Mouse (Mus musculus): Measurements from ENCODE around the gene Rpl9-ps1. TPM values are rescaled to one million over a fixed set of nuclear protein-coding genes. Genes with fewer than 3 reads are reported as not detected.

Gene Rpl9-ps1
- total RNA-seq, 2 experiments from 2014 or later: not detected

DNA sequence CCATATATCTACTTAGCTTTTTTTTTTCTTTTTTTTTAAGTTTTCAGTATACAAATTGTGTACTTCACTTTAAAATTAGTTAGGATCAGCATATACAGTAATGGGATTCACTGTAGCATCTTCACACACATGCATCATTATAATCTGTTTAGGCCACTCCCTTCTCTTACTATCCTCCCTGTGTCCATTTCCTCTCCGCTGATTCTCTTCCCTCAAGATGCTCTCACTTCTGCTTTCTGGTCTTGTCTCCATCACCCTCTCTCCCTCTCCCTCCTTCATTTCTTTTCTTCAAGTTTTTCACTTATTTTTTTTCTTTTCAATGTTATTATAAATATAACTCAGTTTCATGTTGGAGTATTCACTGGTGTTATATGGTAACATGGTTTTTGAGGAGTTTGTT is 26.4 kb downstream of the Rpl9-ps1 start:
- no peak for DNase-seq

DNA sequence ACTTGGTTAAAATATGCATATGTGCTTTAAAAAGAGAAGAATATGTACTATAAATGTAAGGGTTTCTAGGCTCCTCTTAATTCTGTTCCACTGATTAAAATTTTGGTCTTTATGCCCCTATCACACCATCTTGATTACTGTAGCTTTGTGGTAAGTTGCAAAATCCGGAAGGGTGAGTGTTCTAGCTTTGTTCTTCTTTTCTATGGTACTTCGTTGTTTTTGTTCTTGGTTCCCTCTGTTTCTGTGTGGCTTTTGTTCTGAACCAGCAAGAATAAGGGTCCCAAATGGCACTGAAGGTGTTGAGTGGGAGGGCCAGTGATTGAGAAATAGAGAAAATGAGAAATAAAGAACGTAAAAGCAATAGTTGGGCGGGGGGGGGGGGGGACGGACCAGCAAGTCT is 27.2 kb downstream of the Rpl9-ps1 start:
- no peak for DNase-seq

DNA sequence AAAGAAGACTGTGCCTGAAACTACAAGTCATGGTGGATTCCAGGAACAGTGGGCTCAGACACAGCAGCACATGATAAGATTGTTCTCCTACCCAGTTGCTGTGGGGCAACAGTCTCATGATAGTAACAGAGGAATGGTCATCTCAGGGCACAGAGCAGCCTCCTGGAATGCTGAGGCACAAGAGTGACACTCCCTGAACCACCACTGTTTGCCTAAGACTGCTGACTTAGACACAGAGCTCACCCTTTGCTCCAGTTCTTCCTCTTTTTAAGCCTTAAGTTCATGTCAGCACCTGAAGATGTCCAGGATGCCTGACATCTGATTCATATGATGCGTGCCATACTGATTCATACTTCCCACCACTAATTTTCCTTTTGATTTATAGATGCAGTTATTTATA is 28.8 kb downstream of the Rpl9-ps1 start:
- no peak for DNase-seq

DNA sequence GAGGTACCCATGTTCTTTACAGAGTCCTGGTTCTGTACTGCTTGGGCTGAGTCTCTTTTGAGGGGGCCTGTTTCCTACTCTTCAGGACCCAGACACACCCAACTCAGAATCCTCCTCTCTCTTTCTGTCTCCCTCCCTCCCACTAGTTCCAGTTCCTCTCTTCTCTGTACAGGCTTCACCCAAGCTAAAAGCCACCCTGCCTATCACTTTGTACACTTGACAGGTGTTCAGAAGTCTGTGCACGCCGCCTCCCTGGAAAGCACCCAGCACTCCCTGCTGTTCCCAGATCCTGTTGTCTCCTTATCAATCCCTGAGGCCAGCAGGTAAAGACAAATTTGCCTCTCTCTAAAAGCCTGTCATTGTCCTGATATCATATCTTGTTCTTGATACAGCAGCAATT is 34.5 kb downstream of the Rpl9-ps1 start:
- no peak for DNase-seq

DNA sequence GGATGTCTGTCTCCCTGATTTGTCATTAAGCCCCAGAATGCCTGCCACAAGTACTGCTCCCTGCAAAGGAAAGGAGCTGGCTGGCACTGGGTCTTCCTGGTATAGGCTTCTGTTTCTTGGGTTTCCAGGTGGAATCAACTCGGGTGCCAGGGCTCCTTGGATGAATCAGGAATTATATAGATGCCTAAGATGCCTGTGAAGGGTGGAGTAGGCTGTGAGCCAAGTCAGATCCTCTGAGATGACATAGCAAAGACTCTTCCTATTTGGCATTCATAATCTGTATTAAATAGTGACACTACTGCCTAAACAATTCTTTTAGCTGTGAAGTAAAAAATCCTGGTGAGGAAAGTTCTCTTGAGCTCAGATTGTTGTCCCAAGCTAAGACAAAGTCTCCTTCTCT is 39.0 kb downstream of the Rpl9-ps1 start:
- no peak for DNase-seq

DNA sequence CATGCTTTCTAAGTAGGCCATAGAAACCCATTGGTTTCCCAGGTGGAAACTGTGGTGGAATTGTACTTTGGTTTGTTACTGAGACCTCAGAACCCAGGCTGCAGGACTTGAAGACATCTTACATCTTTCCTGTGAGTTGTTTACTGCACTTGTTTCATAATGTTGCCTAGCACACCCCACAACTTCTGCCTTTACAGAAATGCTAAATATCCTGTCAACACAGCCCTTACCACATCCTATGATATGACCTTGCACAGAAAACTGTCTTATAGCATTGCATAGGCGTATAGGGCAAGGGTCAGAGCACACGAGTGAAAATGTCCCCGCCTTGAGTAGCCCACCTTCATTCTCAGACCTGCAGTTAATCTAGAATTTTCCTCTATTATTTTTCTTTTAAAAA is 39.9 kb downstream of the Rpl9-ps1 start:
- DNase-seq: no peak

DNA sequence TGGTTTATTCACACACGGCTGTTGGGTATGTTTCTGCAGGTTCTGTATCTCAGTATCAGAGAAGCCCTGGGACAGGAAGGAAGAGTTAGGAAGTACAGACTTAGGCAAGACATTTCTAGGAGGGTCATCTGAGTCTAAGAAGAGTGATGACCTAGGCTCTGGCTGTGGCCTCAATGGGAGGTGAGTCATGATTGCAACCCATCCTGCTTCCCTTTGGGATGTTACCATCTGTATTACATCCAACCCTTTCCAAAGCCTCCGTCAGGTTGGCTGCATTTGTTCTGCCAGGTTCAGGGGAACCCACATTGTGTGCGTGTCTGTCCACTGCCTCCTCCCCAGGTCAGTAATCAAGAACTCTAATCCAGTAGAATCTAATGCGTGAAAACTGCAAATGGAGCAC is 40.7 kb downstream of the Rpl9-ps1 start:
- DNase-seq: no peak

DNA sequence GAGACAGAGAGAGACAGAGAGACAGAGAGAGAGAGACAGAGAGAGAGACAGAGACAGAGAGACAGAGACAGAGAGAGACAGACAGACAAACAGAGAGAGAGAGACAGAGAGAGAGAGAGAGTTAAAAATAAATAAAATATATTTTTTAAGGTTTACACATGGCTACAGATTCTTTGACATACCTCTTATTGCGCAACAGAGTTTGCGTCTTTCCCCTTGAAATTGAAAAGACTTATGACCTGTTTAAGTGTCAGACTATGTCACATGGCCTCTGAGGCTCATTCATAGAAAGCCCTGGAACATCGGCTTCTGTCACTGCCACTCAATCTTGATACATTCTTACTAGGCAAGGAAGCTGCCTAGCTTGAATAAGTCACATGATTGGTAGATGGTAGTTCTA is 42.0 kb downstream of the Rpl9-ps1 start:
- DNase-seq: no peak

DNA sequence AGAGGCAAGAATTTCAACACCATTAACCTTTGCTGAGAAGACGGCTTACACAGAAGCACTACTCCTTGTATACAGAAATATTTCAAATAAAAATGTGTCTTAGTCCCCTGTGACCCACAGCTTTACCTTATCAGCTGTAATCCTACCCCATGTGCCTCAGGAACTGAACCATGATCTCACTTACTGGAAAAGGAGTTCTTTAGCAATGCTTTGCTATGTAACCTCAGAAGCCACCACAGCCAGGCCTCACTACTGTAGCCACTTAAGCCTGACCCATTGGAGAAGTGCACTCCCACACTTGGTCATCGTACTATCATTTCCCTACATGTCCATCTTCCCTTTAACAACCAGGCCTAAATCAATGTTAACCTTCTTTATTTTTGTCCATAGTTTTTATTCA is 44.8 kb downstream of the Rpl9-ps1 start:
- DNase-seq: no peak

DNA sequence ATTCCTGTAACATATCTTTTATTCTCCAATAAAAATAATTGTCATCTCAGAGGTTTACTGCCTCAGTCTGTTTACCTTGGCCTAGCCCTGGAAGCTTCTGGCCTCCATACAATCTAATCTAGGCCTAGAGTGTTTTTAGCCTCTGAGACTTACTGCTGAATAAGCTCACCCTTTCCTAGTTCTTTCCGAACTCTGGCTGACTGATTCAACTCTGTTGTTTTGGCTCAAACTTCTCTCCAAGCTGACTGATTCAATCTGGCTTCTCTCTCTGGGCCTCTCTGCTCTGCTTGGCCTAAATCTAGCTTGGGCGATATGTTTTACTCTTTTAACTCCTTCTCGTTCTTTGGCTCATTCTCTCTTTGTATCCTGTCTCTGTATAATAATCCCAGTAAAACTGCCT is 46.4 kb downstream of the Rpl9-ps1 start:
- DNase-seq: no peak

DNA sequence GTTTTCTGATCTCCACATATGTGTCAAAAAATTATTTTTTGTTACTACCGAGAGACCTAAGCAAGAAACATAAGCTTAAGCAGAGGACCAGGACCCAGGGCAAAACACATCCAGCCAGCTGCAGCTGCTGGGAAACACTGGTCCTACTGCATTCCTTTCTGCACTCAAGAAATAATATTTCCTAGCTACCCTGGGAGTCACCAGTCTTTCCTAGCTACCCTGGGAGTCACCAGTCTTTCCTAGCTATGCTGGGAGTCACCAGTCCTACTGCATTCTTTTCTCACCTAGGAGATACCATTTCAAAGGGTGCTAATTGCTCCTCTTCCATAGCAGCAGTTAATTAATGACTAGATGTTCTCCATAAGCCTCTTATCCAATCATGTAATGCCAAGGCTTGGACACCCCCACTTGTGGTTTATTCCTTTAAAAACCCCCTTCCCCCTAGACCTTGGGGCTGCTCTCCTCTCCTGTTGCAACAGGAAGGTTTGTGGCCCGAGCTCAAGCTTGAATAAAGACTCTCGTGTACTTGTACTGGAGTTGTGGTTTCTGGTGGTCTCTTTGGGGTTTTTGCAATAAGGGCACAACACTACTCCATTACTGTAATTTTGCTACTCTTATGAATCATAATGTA is 47.1 kb downstream of the Rpl9-ps1 start:
- DNase-seq: no peak

DNA sequence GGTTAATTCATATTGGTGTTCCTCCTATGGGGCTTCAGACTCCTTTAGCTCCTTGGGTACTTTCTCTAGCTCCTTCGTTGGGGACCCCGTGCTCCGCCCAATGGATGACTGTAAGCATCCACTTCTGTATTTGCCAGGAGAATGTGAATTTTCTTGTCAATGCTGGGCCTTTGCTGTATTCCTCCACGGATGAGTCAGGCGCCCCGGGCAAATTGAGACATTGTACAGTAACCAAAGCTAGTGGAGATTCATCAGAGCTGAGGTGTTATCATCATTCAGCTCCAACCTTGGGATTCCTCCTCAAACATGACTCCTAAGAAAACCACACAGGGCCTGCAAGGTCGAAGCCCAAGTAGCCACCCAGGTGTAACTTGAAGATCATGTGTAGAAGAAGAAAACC is 47.6 kb downstream of the Rpl9-ps1 start:
- no peak for DNase-seq

DNA sequence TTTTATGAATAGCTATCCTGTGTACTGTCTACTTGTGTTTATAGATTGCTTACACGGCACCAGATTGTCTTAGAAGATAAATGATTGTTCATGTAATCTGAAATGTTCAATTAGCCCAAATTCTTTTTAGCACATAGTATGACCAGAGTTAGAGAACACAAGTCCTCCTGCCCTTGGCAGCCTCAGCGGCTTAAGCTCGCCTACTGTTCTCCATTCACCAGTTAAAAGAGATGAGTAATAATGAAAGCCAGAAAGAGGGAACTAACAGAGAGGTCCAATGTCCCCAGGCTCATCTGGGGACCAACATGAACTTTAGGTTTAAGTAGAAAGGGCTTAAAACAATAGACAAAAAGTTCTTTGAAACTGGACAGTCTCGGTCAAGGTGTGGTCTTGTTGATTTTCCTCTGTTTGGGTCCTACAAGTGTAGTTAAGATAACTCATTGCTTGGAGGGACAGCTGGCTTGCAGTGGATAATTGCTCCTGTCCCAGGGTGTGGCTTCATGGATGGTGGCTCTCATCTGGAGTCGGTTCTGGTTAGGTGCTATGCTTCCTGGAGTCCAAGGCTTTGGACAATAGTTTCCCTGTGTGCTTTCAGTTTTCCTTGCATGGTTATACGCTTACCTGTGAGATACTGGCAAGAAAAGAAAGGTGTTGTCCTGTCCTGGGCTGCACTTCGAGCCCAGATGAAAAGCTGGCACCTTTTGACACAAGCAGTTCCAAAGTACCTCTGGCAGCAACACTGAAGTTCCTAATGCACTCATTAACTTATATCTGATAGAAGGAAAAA is 49.6 kb downstream of the Rpl9-ps1 start:
- DNase-seq: no peak

Other genes with a start within 250 kb of the Rpl9-ps1 start
- gene Rasl10b, start 236.5 kb downstream of the Rpl9-ps1 start, total RNA-seq (2021): 1 to 10 TPM; 8.5 to 9.1 TPM
- not detected for gene Gas2l2, start 216.2 kb downstream of the Rpl9-ps1 start, total RNA-seq (2021)
- 1 to 10 TPM in 1 of 2 experiments, under 1 TPM in 1; 0.30 to 1.4 TPM for gene 1700020L24Rik, start 207.9 kb downstream of the Rpl9-ps1 start, total RNA-seq (2021)
- gene Mmp28, start 182.6 kb downstream of the Rpl9-ps1 start, total RNA-seq (2021): 10 to 100 TPM in 1 of 2 experiments, 1 to 10 TPM in 1; 9.8 to 15.1 TPM
- 10 to 100 TPM; 54.9 to 58.4 TPM for gene Taf15, start 172.5 kb downstream of the Rpl9-ps1 start, total RNA-seq (2021)
- gene Heatr9, start 123.4 kb downstream of the Rpl9-ps1 start, total RNA-seq (2021): not detected
- 1 to 10 TPM; 7.9 to 8.8 TPM for gene Ccl5, start 115.1 kb downstream of the Rpl9-ps1 start, total RNA-seq (2021)
- 10 to 100 TPM in 1 of 2 experiments, 1 to 10 TPM in 1; 8.6 to 12.2 TPM for gene Ccl9, start 67.0 kb downstream of the Rpl9-ps1 start, total RNA-seq (2021)
- 10 to 100 TPM in 1 of 2 experiments, 1 to 10 TPM in 1; 6.6 to 12.9 TPM for gene Ccl6, start 52.5 kb downstream of the Rpl9-ps1 start, total RNA-seq (2021)
- gene Ccl3, start 3.7 kb upstream of the Rpl9-ps1 start, total RNA-seq (2021): under 1 TPM in 1 of 2 experiments, not detected in 1; 0.36 TPM
- not detected for gene Ccl4, start 17.0 kb upstream of the Rpl9-ps1 start, total RNA-seq (2021)
- gene Wfdc17, start 58.4 kb upstream of the Rpl9-ps1 start, total RNA-seq (2021): 1 to 10 TPM; 1.5 to 2.4 TPM
- not detected for gene Wfdc18, start 63.4 kb upstream of the Rpl9-ps1 start, total RNA-seq (2021)
- 1 to 10 TPM; 1.1 to 3.2 TPM for gene Wfdc21, start 101.3 kb upstream of the Rpl9-ps1 start, total RNA-seq (2021)
- 10 to 100 TPM; 10.1 to 14.4 TPM for gene Heatr6, start 108.1 kb upstream of the Rpl9-ps1 start, total RNA-seq (2021)
- gene Hnf1b, start 204.4 kb upstream of the Rpl9-ps1 start, total RNA-seq (2021): 1 to 10 TPM; 1.5 to 2.7 TPM

All from adrenal gland, postnatal 10 days (tissue).